Mouse (Mus musculus) ES-Bruce4 (cell line): ENCODE data around the gene G6pc. TPM values are rescaled to one million over a fixed set of nuclear protein-coding genes. Genes with fewer than 3 reads are reported as not detected.
A peak's percentile ranks its signal among the peaks of the same experiment; 100 is the strongest.

Experiments
- H3K27ac ChIP-seq: 2 replicates; pipeline ENCODE4 v1.5.1; 2012; ENCODE audit warnings: low read length, inconsistent platforms; ENCODE audit not compliant: insufficient read depth
- H3K27me3 ChIP-seq: 2 replicates; pipeline ENCODE4 v1.6.1; 2012; ENCODE audit warnings: mild to moderate bottlenecking, low read length, inconsistent platforms; ENCODE audit not compliant: control insufficient read depth, poor library complexity, insufficient read depth, severe bottlenecking
- H3K36me3 ChIP-seq: 2 replicates; pipeline ENCODE4 v1.6.1; 2012; ENCODE audit warnings: inconsistent platforms, mild to moderate bottlenecking, low read length, moderate library complexity; ENCODE audit not compliant: control insufficient read depth, poor library complexity, insufficient read depth, severe bottlenecking
- H3K4me1 ChIP-seq: one replicate; pipeline ENCODE4 v1.8.1; 2011; ENCODE audit warnings: low read length; ENCODE audit not compliant: control insufficient read depth, insufficient read depth
- H3K4me3 ChIP-seq: 2 replicates; pipeline ENCODE4 v1.5.1; 2011; ENCODE audit warnings: low read depth, mild to moderate bottlenecking, low read length
- H3K9ac ChIP-seq: 2 replicates; pipeline ENCODE4 v1.6.1; 2012; ENCODE audit warnings: low read depth, mild to moderate bottlenecking, inconsistent platforms; ENCODE audit not compliant: poor library complexity, severe bottlenecking
- H3K9me3 ChIP-seq: replicated peaks from 2 replicates; pipeline ENCODE4 v1.6.1; 2012; ENCODE audit warnings: mild to moderate bottlenecking, low read length, inconsistent platforms; ENCODE audit not compliant: control insufficient read depth, poor library complexity, insufficient read depth, severe bottlenecking
- CTCF ChIP-seq: IDR thresholded peaks from one replicate; pipeline ENCODE4 v1.8.1; 2011; ENCODE audit warnings: low read depth, low read length
- EP300 ChIP-seq: IDR thresholded peaks from 2 replicates; pipeline ENCODE4 v1.6.1; 2011; ENCODE audit warnings: low read depth, low read length; ENCODE audit not compliant: insufficient read depth
- POLR2A ChIP-seq: IDR thresholded peaks from one replicate; pipeline ENCODE4 v1.8.1; 2011; ENCODE audit warnings: low read length; ENCODE audit not compliant: insufficient read depth
- polyA plus RNA-seq: library from polyadenylated mRNA; stranded (reverse); fragments of >200 nt; gene quantifications from 2 replicates; pipeline ENCODE4 v1.2.4, GENCODE M21; 2011; ENCODE audit warnings: low read depth; ENCODE audit not compliant: missing spikeins, insufficient read depth, insufficient read length

Gene G6pc
- polyA plus RNA-seq, 1 experiment, result not detected

DNA sequence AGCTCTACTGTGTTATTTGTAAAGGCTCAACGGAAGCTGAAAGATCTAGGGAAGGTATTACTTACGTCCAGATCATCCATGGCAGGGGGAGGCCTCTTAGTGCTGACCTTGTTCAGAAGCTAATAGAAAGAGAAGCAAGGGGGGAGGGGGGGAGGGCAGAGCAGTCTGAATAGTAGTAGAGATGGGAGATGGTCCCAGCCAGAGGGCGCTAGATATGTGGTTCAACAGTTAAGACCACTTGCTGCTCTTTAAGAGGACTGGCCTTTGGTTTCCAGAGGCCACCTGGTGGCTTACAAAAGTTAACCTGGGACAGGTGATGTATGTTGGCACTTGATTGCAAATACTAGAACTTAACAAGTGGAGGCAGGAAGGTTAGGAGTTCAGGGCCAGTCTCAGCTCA lies 52.2 kb downstream of the G6pc start:
- Histone ChIP-seq H3K36me3 (no peaks in the 10 kb centered on the region), H3K4me3 (no peak overlapping the region), H3K4me1 (no peaks in the 10 kb centered on the region), H3K9ac (no peak overlapping the region), H3K27ac (no peak overlapping the region), H3K9me3 (no peaks in the 10 kb centered on the region), H3K27me3 (no peaks in the 10 kb centered on the region)
- no peak for TF ChIP-seq POLR2A
- TF ChIP-seq EP300, result no peak
- peak; percentile 64 for TF ChIP-seq CTCF

DNA sequence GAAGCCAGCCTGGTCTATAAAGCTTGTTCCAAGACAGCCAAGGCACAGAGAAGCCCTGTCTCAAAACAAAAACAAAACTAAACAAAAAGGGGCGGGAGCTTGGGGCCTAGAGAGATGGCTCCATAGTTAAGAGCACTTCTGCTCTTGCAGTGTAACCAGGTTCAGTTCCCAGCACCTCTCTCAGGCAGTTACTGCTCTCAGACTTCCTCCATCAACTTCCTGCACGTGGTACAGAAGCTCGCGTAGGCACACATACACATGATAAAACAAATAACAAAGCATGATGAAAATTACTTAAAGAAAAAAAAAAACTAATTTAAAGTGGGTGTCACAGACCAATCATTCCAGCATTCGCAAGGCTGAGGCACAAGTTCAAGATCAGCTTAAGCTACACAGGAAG lies 52.8 kb downstream of the G6pc start:
- no peaks in the 10 kb centered on the region for H3K4me1 ChIP-seq
- H3K27ac ChIP-seq, result no peak overlapping the region
- no peaks in the 10 kb centered on the region for H3K27me3 ChIP-seq
- H3K36me3 ChIP-seq, result no peaks in the 10 kb centered on the region
- H3K4me3 ChIP-seq, result no peak overlapping the region
- H3K9me3 ChIP-seq, result no peaks in the 10 kb centered on the region
- no peak overlapping the region for H3K9ac ChIP-seq
- no peak for TF ChIP-seq POLR2A
- no peak for TF ChIP-seq CTCF
- TF ChIP-seq EP300, result no peak

DNA sequence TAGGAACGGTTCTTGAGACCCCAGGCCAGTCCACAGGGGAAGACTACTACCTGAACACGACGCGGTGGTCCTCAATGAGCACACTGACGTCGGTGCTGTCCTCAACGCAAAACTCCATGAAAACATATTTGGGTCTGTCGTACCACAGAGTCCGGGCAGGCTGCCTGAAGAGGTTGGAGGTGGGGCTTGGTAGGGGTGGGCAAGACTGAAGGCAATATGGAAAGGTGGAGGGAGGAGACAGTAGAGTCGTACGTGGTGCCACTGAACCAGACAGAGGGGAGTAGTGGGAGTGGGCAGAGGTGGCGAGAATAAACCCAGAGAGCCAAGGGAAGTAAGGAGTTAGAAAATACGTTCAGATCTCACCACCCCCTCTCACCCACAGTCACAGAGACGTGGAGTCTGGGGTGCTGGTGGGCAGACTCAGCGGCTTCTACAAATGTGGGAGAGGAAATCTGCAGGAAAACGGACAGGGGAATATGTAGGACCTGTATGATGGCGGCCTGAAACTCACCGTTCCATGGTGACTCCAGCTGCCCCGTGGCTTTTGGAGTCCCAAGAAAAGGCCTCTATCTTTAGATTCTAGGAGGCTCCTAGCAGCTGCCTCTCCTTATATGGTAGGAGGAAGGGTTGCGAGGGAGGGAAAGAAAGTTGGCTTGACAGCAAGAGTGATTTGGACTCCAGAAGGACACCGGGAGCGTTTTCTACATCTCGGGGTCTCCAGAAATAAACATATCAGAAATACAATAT lies 56.9 kb downstream of the G6pc start, which contains the start of gene Gm27029:
TSS of gene Gm27029 (minus strand) at position 692 of the 747 bp plus-strand sequence.
- H3K27me3 ChIP-seq, result no peaks in the 10 kb centered on the region
- H3K36me3 ChIP-seq, result no peaks in the 10 kb centered on the region
- H3K27ac ChIP-seq, result peak within 1 kb of the TSS; percentile 16; the same call in 1 of the 2 replicates
- no peaks in the 10 kb centered on the region for H3K9me3 ChIP-seq
- no peak for TF ChIP-seq EP300
- no peak for TF ChIP-seq POLR2A
- TF ChIP-seq CTCF, result no peak
- H3K4me1 ChIP-seq, result no peaks in the 10 kb centered on the region
- peak within 1 kb of the TSS; percentile 74 for H3K4me3 ChIP-seq
- peak within 1 kb of the TSS; percentile 55 for H3K9ac ChIP-seq

DNA sequence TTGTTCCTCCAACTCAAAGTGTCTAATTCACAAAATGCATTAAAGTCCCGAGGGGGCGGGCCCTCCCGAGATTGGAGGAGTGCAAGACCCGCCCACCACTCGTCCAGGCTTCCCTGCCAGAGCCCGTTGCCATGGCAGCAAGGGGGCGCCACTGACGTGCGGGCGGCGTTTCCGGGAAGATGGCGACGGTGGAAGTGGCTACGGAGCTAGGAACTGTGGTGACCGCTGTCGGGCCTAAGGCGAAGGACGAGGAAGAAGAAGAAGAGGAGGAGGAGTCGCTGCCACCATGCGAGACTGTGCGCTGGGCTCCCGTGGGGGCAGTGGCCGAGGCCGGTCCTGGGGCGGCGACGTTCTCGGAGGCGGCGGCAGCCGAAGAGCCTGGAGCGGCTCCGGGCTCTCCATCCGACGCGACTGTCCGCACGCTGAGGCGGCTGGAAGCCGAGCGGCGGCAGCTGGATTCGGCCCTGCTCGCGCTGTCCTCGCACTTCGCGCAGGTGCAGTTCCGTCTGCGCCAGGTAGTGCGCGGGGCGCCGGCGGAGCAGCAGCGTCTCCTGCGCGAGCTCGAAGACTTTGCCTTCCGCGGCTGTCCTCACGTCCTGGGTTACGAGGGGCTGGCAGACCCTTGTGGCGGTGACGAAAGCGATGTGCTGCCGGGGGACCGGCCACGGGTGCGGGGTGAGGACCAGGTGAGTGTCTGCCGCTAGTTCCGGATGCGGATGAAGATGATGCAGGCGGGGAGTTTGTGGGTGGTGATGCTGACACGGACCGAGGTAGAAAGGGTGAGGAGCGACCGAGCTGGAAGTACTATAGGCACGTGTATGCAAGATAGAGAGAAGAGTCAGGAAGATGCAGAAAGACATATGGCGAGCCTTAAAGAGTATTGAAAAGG lies 57.8 kb downstream of the G6pc start, which contains the start of the genes Rundc1 and Ptges3l:
TSS of gene Rundc1 (plus strand) at position 161 of the 889 bp plus-strand sequence.
TSS of gene Ptges3l (minus strand) at position 409 of the 889 bp plus-strand sequence.
- H3K4me1 ChIP-seq, result no peaks in the 10 kb centered on the region
- no peaks in the 10 kb centered on the region for H3K9me3 ChIP-seq
- TF ChIP-seq POLR2A (no peak), EP300 (no peak), CTCF (peak; percentile 13)

DNA sequence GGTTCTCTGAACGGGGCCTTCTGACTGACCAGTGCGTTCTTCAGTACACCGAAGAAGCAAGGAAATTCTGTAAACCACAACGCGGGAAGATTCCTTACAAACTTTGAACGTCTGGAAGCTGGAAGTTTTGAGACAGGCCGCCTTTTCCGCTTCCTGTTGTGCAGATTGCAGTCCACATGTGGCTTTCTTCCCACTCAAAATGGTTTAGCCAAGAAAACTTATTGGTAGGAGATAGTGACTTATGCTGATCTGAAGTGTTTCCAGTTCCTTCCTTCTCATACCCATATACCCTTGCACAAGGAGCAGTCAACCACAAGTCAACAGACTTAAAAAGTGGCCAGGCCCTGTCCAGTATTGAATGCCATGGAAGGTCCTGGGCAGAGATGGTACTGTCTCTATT lies 58.8 kb downstream of the G6pc start:
- no peak overlapping the region for H3K27ac ChIP-seq
- no peaks in the 10 kb centered on the region for H3K27me3 ChIP-seq
- no peak for TF ChIP-seq EP300
- no peak for TF ChIP-seq CTCF
- TF ChIP-seq POLR2A, result no peak
- no peaks in the 10 kb centered on the region for H3K9me3 ChIP-seq
- no peak overlapping the region for H3K4me3 ChIP-seq
- H3K36me3 ChIP-seq, result no peaks in the 10 kb centered on the region
- no peak overlapping the region for H3K9ac ChIP-seq
- no peaks in the 10 kb centered on the region for H3K4me1 ChIP-seq

More for the DNA sequence above, 57.8 kb downstream of the G6pc start, which contains the start of the genes Rundc1 and Ptges3l:
- Histone ChIP-seq H3K27me3 (no peaks in the 10 kb centered on the region), H3K36me3 (no peaks in the 10 kb centered on the region), H3K27ac (peak within 1 kb of the TSS; percentile 16; the same call in 1 of the 2 replicates), H3K4me3 (peak within 1 kb of the TSS; percentile 74), H3K9ac (peak within 1 kb of the TSS; percentile 55)

Other genes with a start within 250 kb of the G6pc start
- 32.3 and 33.6 TPM in 2 replicates for gene Retreg3, start 247.7 kb upstream of the G6pc start, polyA plus RNA-seq
- gene Tubg1, start 247.6 kb upstream of the G6pc start, polyA plus RNA-seq, result 55.3 and 60.5 TPM in 2 replicates
- 1.9 and 3.0 TPM in 2 replicates for gene Tubg2, start 211.7 kb upstream of the G6pc start, polyA plus RNA-seq
- gene Cntnap1, start 197.0 kb upstream of the G6pc start, polyA plus RNA-seq, result 0.15 and 0.37 TPM in 2 replicates
- gene Plekhh3, start 196.2 kb upstream of the G6pc start, polyA plus RNA-seq, result 2.5 and 4.4 TPM in 2 replicates
- not detected in 2 replicates for gene Ccr10, start 192.1 kb upstream of the G6pc start, polyA plus RNA-seq
- gene Ezh1, start 141.1 kb upstream of the G6pc start, polyA plus RNA-seq, result 42.8 and 49.9 TPM in 2 replicates
- gene Ramp2, start 121.5 kb upstream of the G6pc start, polyA plus RNA-seq, result 3.4 and 4.9 TPM in 2 replicates
- 135 and 143 TPM in 2 replicates for gene Vps25, start 113.9 kb upstream of the G6pc start, polyA plus RNA-seq
- 0.85 and 0.96 TPM in 2 replicates for gene Wnk4, start 107.0 kb upstream of the G6pc start, polyA plus RNA-seq
- 14.6 and 14.9 TPM in 2 replicates for gene Cntd1, start 88.5 kb upstream of the G6pc start, polyA plus RNA-seq
- gene Coa3, start 88.4 kb upstream of the G6pc start, polyA plus RNA-seq, result 44.8 and 53.0 TPM in 2 replicates
- gene Becn1, start 65.3 kb upstream of the G6pc start, polyA plus RNA-seq, result 48.2 and 53.0 TPM in 2 replicates
- gene Psme3, start 51.3 kb upstream of the G6pc start, polyA plus RNA-seq, result 161 and 168 TPM in 2 replicates
- 3.5 and 5.8 TPM in 2 replicates for gene Aoc2, start 42.5 kb upstream of the G6pc start, polyA plus RNA-seq
- 0.84 and 0.94 TPM in 2 replicates for gene Aoc3, start 37.0 kb upstream of the G6pc start, polyA plus RNA-seq
- 45.2 and 45.4 TPM in 2 replicates for gene Aarsd1, start 50.1 kb downstream of the G6pc start, polyA plus RNA-seq
- 8.8 and 9.4 TPM in 2 replicates for gene Gm27029, start 57.2 kb downstream of the G6pc start, polyA plus RNA-seq
- gene Rundc1, start 57.5 kb downstream of the G6pc start, polyA plus RNA-seq, result 5.4 and 5.8 TPM in 2 replicates
- not detected in 2 replicates for gene Ptges3l, start 57.8 kb downstream of the G6pc start, polyA plus RNA-seq
- gene Rpl27, start 74.7 kb downstream of the G6pc start, polyA plus RNA-seq, result 1,188 and 1,249 TPM in 2 replicates
- 6.7 and 9.0 TPM in 2 replicates for gene Ifi35, start 80.8 kb downstream of the G6pc start, polyA plus RNA-seq
- gene Rnd2, start 97.4 kb downstream of the G6pc start, polyA plus RNA-seq, result 11.2 and 11.4 TPM in 2 replicates
- 91.2 and 101 TPM in 2 replicates for gene Vat1, start 98.7 kb downstream of the G6pc start, polyA plus RNA-seq
- 62.4 and 68.2 TPM in 2 replicates for gene Brca1, start 184.4 kb downstream of the G6pc start, polyA plus RNA-seq
- gene Nbr1, start 184.6 kb downstream of the G6pc start, polyA plus RNA-seq, result 245 and 262 TPM in 2 replicates
- gene Tmem106a, start 214.7 kb downstream of the G6pc start, polyA plus RNA-seq, result 5.8 and 9.2 TPM in 2 replicates
- not detected in 2 replicates for gene Gm11634, start 231.7 kb downstream of the G6pc start, polyA plus RNA-seq